Mouse (Mus musculus) MEL (cell line): ENCODE measurements around the gene Icam1. TPM values are rescaled to one million over a fixed set of nuclear protein-coding genes. Genes with fewer than 3 reads are reported as not detected.

Experiments used
- DNase-seq: peaks from one replicate; pipeline ENCODE4 v3.0.0; 2011; ENCODE audit warnings: low read depth, low spot score
- H3K27ac ChIP-seq: 2 replicates; pipeline ENCODE4 v1.5.1; 2012; ENCODE audit warnings: low read depth, mild to moderate bottlenecking, control low read depth, low read length, moderate library complexity; ENCODE audit not compliant: control insufficient read depth
- H3K27me3 ChIP-seq, 2 experiments: fragments of 150-350 bp in 1 of 2; sonication (generic) in 1 of 2; 2 replicates each; pipeline ENCODE4 v1.6.1; 2012; ENCODE audit warnings: low read length in 2 of 2, mild to moderate bottlenecking in 2 of 2, improper control_type of control experiment in 1 of 2, moderate library complexity in 1 of 2; ENCODE audit not compliant: insufficient read depth in 2 of 2, control insufficient read depth in 1 of 2
- H3K36me3 ChIP-seq, 2 experiments: 2 replicates each; pipeline ENCODE4 v1.6.1; 2012 to 2014; ENCODE audit warnings: low read length in 2 of 2, improper control_type of control experiment in 1 of 2, inconsistent platforms in 1 of 2, mild to moderate bottlenecking in 1 of 2; ENCODE audit not compliant: insufficient read depth in 2 of 2, control insufficient read depth in 1 of 2
- H3K4me1 ChIP-seq, 2 experiments: fragments of 150-350 bp in 1 of 2; sonication (generic) in 1 of 2; 2 replicates each; pipeline ENCODE4 v1.6.1; 2012; ENCODE audit warnings: low read length in 2 of 2, improper control_type of control experiment in 1 of 2, mild to moderate bottlenecking in 1 of 2; ENCODE audit not compliant: insufficient read depth in 2 of 2, control insufficient read depth in 1 of 2
- H3K4me3 ChIP-seq, 2 experiments: fragments of 150-350 bp in 1 of 2; sonication (generic) in 1 of 2; 2 replicates each; pipeline ENCODE4 v1.5.1; 2012; ENCODE audit warnings: low read depth in 2 of 2, low read length in 2 of 2, mild to moderate bottlenecking in 2 of 2, moderate library complexity in 2 of 2, control low read depth in 1 of 2, improper control_type of control experiment in 1 of 2; ENCODE audit not compliant: control insufficient read depth in 1 of 2, insufficient read depth in 1 of 2
- H3K79me2 ChIP-seq: 2 replicates; pipeline ENCODE4 v1.6.1; 2012; ENCODE audit warnings: mild to moderate bottlenecking, low read length, moderate library complexity; ENCODE audit not compliant: control insufficient read depth, poor library complexity, insufficient read depth
- H3K9ac ChIP-seq: 2 replicates; pipeline ENCODE4 v1.6.1; 2012; ENCODE audit warnings: low read depth, mild to moderate bottlenecking, control low read depth, low read length, moderate library complexity; ENCODE audit not compliant: control insufficient read depth, poor library complexity, severe bottlenecking
- H3K9me3 ChIP-seq: fragments of 150-350 bp; sonication (generic); replicated peaks from 2 replicates; pipeline ENCODE4 v1.6.1; 2012; ENCODE audit warnings: mild to moderate bottlenecking, low read length, improper control_type of control experiment, moderate library complexity; ENCODE audit not compliant: insufficient read depth
- BHLHE40 ChIP-seq: IDR thresholded peaks from 2 replicates; pipeline ENCODE4 v1.6.1; 2012; ENCODE audit warnings: low read depth, mild to moderate bottlenecking, inconsistent platforms, low read length, improper control_type of control experiment, borderline replicate concordance
- E2F4 ChIP-seq: IDR thresholded peaks from 2 replicates; pipeline ENCODE4 v1.6.1; 2011; ENCODE audit warnings: low read depth, low read length, improper control_type of control experiment, borderline replicate concordance
- ETS1 ChIP-seq: IDR thresholded peaks from 2 replicates; pipeline ENCODE4 v1.6.1; 2012; ENCODE audit warnings: low read depth, mild to moderate bottlenecking, inconsistent platforms, low read length, improper control_type of control experiment, moderate library complexity
- HCFC1 ChIP-seq: IDR thresholded peaks from 2 replicates; pipeline ENCODE4 v1.6.1; 2012; ENCODE audit warnings: low read depth, mild to moderate bottlenecking, inconsistent platforms, low read length, improper control_type of control experiment, moderate library complexity
- JUND ChIP-seq: IDR thresholded peaks from 2 replicates; pipeline ENCODE4 v1.6.1; 2011; ENCODE audit warnings: low read depth, mild to moderate bottlenecking, improper control_type of control experiment, low read length
- MAZ ChIP-seq: IDR thresholded peaks from 2 replicates; pipeline ENCODE4 v1.6.1; 2012; ENCODE audit warnings: low read depth, mild to moderate bottlenecking, inconsistent platforms, low read length, improper control_type of control experiment
- MEF2A ChIP-seq: IDR thresholded peaks from 2 replicates; pipeline ENCODE4 v1.6.1; 2014; ENCODE audit warnings: low read depth, mild to moderate bottlenecking, inconsistent platforms, low read length, improper control_type of control experiment; ENCODE audit not compliant: poor library complexity, insufficient replicate concordance, severe bottlenecking; ENCODE audit errors: extremely low read depth
- MXI1 ChIP-seq: IDR thresholded peaks from 2 replicates; pipeline ENCODE4 v1.6.1; 2011; ENCODE audit warnings: mild to moderate bottlenecking, low read depth, low read length, improper control_type of control experiment
- MYB ChIP-seq: IDR thresholded peaks from 2 replicates; pipeline ENCODE4 v1.6.1; 2011; ENCODE audit warnings: mild to moderate bottlenecking, low read depth, low read length, improper control_type of control experiment
- NRF1 ChIP-seq: IDR thresholded peaks from 2 replicates; pipeline ENCODE4 v1.6.1; 2014; ENCODE audit warnings: low read depth, mild to moderate bottlenecking, inconsistent platforms, low read length, improper control_type of control experiment, moderate library complexity; ENCODE audit not compliant: poor library complexity, insufficient read depth, severe bottlenecking
- RCOR1 ChIP-seq: IDR thresholded peaks from 2 replicates; pipeline ENCODE4 v1.6.1; 2012; ENCODE audit warnings: low read depth, mild to moderate bottlenecking, inconsistent platforms, low read length, improper control_type of control experiment
- TAL1 ChIP-seq: IDR thresholded peaks from 2 replicates; pipeline ENCODE4 v1.6.1; 2012; ENCODE audit warnings: mild to moderate bottlenecking, inconsistent platforms, low read length, moderate library complexity, mixed read lengths
- TBP ChIP-seq: IDR thresholded peaks from 2 replicates; pipeline ENCODE4 v1.8.0; 2011; ENCODE audit warnings: low read depth, low read length, improper control_type of control experiment
- UBTF ChIP-seq: IDR thresholded peaks from 2 replicates; pipeline ENCODE4 v1.6.1; 2012; ENCODE audit warnings: low read depth, mild to moderate bottlenecking, inconsistent platforms, low read length, improper control_type of control experiment, moderate library complexity, borderline replicate concordance; ENCODE audit not compliant: insufficient read depth
- USF2 ChIP-seq, 2 experiments: IDR thresholded peaks; 2 replicates each; pipeline ENCODE4 v1.6.1; 2011 to 2012; ENCODE audit warnings: improper control_type of control experiment in 2 of 2, low read length in 2 of 2, borderline replicate concordance in 1 of 2, inconsistent platforms in 1 of 2, low read depth in 1 of 2, mild to moderate bottlenecking in 1 of 2; ENCODE audit not compliant: insufficient read depth in 1 of 2
- ZC3H11A ChIP-seq: IDR thresholded peaks from 2 replicates; pipeline ENCODE4 v1.6.1; 2012; ENCODE audit warnings: low read depth, mild to moderate bottlenecking, inconsistent platforms, low read length, improper control_type of control experiment
- polyA plus RNA-seq, 2 experiments: library from polyadenylated mRNA; stranded (reverse) in 1 of 2; unstranded in 1 of 2; fragments of >175 nt in 1 of 2; fragments of >200 nt in 1 of 2; gene quantifications; 2 replicates each; pipeline versions ENCODE4 v1.2.1 to v1.2.4; 2012; ENCODE audit warnings: low replicate concordance in 2 of 2, low read depth in 1 of 2; ENCODE audit not compliant: insufficient read length in 2 of 2, insufficient read depth in 1 of 2, missing spikeins in 1 of 2
- total RNA-seq: library from RNA; depleted of rRNA; stranded (reverse); fragments of 300-350 nt; gene quantifications from 2 replicates; pipeline ENCODE4 v1.2.3, GENCODE M21; 2012

Gene Icam1
- total and polyA plus RNA-seq, 3 experiments: 26.0 to 31.0 TPM; not detected in 1

- DNase-seq: no peak
- H3K4me1 ChIP-seq: peaks cover 5 to 9% of the 10 kb centered on the region in 2 experiments; a peak in 3 of 4 replicates
- H3K27me3 ChIP-seq: peaks cover 5 to 13% of the 10 kb centered on the region in 2 experiments; a peak in 2 of 4 replicates
- peaks cover 0 to 10% of the 10 kb centered on the region in 2 experiments; a peak in 2 of 4 replicates for H3K36me3 ChIP-seq
- TF ChIP-seq MXI1 (no peak), HCFC1 (no peak), E2F4 (no peak), RCOR1 (no peak), NRF1 (no peak), MEF2A (no peak), ZC3H11A (no peak), BHLHE40 (no peak)
- H3K9me3 ChIP-seq: no peaks in the 10 kb centered on the region
- no peak overlapping the region for H3K4me3 ChIP-seq
- H3K27ac ChIP-seq: no peak overlapping the region
- no peaks in the 10 kb centered on the region for H3K79me2 ChIP-seq
- H3K9ac ChIP-seq: no peak overlapping the region
Measured at GRCm38 (mm10) chr9:20986952-20987686, 28.7 kb upstream of the Icam1 start.

GRCm38 (mm10) chr9:20987953-20988352 lies 27.8 kb upstream of the Icam1 start:
- no peaks in the 10 kb centered on the region for H3K9me3 ChIP-seq
- H3K27ac ChIP-seq: no peak overlapping the region
- TF ChIP-seq HCFC1: no peak
- TF ChIP-seq TBP: no peak
- TF ChIP-seq TAL1: no peak
- TF ChIP-seq MAZ: no peak
- no peak for TF ChIP-seq ETS1
- TF ChIP-seq NRF1: no peak
- no peak for TF ChIP-seq ZC3H11A
- no peak for TF ChIP-seq JUND
- TF ChIP-seq USF2 (IDR thresholded peaks at IDR 0.05; ENCODE audit: borderline replicate concordance in 1 of 2, insufficient read depth in 1 of 2, low read depth in 1 of 2, low read length in 2 of 2): no peak
- TF ChIP-seq UBTF: no peak
- TF ChIP-seq MYB: no peak
- TF ChIP-seq, all 39 proteins: peak for 0
- Histone ChIP-seq H3K36me3 (peaks cover 0 to 8% of the 10 kb centered on the region in 2 experiments; a peak in 2 of 4 replicates), H3K4me3 (no peak overlapping the region), H3K79me2 (no peaks in the 10 kb centered on the region), H3K4me1 (peaks cover 3 to 7% of the 10 kb centered on the region in 2 experiments; a peak in 3 of 4 replicates), H3K27me3 (peaks cover 5 to 13% of the 10 kb centered on the region in 2 experiments; a peak in 2 of 4 replicates), H3K9ac (no peak overlapping the region)
- no peak for DNase-seq
